Mouse (Mus musculus): ENCODE results near the gene Map3k13.
"Not testable (repeated sequence)": the region's sequence is repeated elsewhere in the genome, so short reads cannot be mapped to it uniquely, and the experiment has no call there.

The Map3k13 gene

DNA sequence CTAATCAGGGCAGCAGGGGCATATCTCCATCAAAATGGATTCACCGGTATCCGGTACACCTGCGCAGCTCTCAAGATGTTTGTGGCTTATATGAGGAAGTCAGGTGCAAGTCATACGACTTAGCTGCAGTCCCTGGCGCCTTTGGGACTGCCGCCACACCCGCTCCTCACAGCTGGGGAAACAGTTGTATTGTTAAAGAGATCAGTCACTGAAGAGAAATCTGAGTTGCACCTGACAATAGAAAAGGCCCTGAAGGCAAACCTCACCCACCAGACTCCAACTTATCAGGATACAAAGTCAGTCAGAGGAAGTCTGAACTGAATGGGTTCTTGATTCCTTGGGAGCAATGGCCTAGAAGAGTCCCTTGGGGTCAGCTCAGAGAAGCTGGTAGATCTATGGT lies 13.6 kb downstream of the Map3k13 start:
- in situ Hi-C loops (cut with MboI, MseI) = not testable (repeated sequence)

DNA sequence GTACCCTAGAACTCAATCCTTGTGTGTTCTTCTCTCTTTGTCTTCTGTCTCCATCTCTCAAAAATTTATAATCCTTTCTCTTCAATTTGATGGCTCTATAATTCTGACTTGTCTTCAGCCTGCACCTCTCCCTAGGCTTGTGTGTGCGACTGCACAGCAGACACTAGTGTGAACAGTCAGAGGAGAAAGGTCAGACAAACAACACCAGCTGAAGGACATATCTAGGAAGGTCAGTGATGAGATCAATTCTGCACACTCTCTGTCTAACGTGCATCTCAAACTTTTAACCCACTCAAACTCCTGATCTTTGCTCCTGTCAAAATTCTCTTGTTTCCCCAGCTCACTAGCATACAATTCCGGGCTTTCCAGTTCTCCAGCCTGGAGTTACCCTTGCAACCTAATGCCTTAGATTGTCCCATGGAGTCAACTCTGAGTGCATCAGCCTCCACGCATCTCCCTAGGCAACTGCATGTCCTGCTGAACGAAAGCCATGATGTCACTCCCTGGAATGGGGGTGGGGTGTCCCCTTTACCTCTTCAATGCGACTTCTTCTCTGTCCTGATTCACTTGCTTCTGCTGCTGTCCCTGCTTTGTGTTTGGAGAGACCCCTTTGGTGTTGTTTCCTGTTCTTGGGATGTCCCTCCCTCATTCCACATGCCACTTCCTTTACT lies 19.2 kb downstream of the Map3k13 start:
- in situ Hi-C loops (cut with MboI, MseI) = no loop called here

DNA sequence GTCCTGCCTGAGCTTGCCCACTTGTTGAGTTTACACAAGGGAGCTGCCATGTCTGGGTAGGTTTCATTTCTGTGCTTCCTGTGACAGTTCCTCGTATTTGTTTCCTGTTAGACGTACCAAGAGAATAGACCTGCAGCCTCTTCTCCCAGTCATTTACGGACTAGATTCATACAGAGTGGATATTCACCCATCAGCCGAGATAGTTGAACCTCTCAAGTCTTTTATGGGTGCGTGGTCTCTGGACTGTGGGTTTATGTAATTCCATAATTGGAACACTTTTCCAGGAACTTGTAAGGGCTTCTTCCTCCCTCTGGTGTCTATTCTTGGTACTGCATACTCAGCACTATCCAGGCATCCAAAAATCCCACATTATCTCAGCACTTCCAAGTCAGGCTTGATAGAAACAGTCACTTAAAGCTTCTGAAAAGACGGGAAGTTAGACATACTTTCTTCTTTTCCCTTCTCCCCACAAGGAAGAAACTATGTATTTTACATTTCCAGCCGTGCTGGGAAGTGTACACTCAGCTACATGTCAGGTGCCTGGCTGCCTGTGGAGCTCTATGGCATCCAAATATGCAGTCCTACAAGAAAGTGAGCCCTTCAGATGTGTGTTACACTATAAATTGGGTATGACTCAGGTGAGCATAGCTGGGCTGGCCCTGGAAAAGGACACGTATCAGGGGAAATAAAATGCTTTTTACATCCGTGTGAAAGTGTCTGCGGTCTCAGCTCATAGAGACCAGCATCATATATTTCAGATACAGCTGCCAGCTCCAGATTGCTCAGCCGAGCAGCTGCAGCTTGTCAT lies 20.9 kb downstream of the Map3k13 start:
- in situ Hi-C loops (cut with MboI, MseI) = no loop called here

- in situ Hi-C loops (cut with MboI, MseI) = no loop called here
Measured at GRCm38 (mm10) chr16:21815669-21816010, 21.5 kb downstream of the Map3k13 start.

- in situ Hi-C loops (cut with MboI, MseI) = no loop called here
Measured at GRCm38 (mm10) chr16:21818132-21818531, 24.0 kb downstream of the Map3k13 start.

DNA sequence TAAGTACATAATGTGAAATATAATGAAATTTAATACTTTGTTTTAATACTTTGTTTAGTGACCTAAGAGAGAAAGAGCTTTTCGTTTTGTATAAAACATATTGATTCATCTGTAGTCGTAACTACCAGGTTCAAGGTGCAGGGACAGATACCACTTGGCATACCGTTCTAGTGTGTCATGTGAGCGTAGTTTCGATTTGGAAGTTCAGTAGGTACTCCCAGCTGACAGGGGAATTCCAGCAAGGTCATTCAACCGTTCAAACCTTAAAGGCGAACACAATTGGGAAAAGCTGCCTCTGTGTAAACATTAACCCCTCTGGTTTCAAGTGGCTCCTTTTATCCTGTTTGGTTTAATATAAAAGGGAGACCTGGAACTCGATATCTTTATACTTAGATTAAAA lies 24.5 kb downstream of the Map3k13 start:
- in situ Hi-C loops (cut with MboI, MseI) = no loop called here

DNA sequence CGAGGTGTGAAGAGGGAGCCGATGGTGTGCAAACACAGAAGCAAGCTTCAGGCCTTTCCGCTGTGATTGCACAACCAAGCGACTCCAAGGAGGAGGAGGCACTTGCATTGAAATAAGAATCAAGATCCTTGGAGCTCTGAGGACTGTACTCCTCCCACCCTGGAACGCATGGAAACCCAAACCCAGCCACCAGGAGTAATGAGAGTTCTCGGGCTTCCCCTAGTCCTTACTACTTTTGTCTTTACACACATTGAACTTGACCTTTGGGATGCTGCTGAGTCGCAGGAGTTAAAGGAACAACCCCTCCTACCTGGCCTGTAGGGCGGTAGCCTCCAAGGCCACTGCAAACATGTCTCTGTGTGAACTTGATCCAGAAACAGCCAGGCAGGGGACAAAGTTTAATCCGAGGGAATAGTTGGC lies 31.5 kb downstream of the Map3k13 start:
- in situ Hi-C loops (cut with MboI, MseI) = no loop called here

- in situ Hi-C loops (cut with MboI, MseI) = no loop called here
Measured at GRCm38 (mm10) chr16:21827153-21827552, 33.0 kb downstream of the Map3k13 start.

DNA sequence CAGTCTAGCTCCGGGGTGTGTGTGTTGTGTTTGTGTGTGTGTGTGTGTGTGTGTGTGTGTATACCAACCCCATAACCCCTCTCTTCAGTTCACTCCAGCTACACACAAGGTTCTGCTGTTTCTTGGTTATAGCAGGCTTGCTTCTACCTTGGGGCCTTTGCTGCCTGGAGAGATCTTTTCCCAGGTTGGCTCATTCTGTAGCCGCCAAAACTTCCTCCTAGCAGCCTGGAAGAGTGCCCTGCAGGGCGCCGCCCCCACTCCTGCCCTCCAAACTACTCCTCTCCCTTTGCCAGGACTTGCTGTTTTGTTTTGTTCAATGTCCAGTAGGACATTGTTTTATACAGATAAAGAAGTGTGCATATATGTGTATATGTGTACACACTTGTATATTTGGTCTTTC lies 33.4 kb downstream of the Map3k13 start:
- in situ Hi-C loops (cut with MboI, MseI) = no loop called here

GRCm38 (mm10) chr16:21829711-21830110 lies 35.6 kb downstream of the Map3k13 start:
- in situ Hi-C loops (cut with MboI, MseI) = no loop called here

DNA sequence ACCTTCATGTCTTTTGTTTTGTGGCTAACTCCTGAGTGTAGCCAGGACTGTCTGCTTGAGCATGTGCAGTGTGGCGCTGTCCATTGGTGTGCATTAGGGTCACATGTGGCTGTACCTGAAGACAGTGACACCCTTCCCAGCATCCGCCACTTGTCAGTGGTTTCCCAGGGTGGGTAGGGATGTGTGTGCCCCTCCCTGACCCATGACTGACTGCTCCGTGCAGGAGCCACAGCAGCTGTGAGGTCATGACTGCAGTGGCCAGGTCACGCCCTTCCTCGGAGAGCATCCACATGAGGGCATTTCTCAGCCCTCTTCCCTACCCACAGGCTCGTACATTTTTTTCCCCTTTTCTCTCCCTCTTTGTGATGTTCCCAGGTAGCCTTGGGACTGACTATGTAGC lies 36.6 kb downstream of the Map3k13 start:
- in situ Hi-C loops (cut with MboI, MseI) = no loop called here

GRCm38 (mm10) chr16:21831764-21832163 lies 37.6 kb downstream of the Map3k13 start:
- in situ Hi-C loops (cut with MboI, MseI) = no loop called here

- in situ Hi-C loops (cut with MboI, MseI) = no loop called here
Measured at GRCm38 (mm10) chr16:21833469-21833868, 39.3 kb downstream of the Map3k13 start.

GRCm38 (mm10) chr16:21833970-21834369 lies 39.8 kb downstream of the Map3k13 start:
- in situ Hi-C loops (cut with MboI, MseI) = no loop called here

DNA sequence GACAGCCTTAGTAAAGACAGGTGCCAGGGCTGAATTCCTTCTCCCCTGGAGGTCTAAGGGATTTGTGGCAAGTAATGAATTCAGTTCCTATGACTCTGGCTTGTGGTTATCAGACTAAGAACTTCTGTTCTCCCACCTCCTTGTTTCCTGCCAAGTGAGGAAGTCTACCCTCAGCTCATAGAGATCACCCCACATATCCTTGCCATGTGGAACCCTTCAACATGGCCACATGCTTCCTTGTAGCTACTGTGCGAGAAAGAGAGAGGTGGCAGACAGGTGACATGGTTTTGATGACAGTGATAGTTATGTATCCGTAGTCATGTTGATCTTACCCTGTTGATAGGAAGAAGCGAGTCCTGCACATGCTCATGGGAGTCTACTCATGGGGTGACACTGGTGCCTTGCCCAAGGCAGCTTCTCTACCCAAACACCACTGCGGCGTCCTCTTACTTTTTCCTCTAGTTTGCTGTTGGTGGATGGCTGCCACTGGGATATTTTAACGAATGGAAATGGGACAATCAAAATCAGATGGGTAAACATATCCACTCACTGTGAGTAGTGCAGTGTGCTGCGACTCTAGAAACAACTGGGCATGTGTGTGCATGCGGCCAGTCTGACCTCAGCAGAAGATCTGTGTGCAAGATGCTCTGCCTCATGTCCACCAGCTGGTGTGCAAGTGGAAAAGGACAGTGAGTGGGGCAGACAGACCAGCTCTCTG lies 40.9 kb downstream of the Map3k13 start:
- in situ Hi-C loops (cut with MboI, MseI) = loop anchor here (5.0 kb wide), 1 partner anchor 172 kb away; the partner anchor contains the start of gene Senp2

GRCm38 (mm10) chr16:21835584-21835931 lies 41.4 kb downstream of the Map3k13 start:
- in situ Hi-C loops (cut with MboI, MseI) = loop anchor here (5.0 kb wide), 1 partner anchor 172 kb away; the partner anchor contains the start of gene Senp2

- in situ Hi-C loops (cut with MboI, MseI) = loop anchor here (5.0 kb wide), 1 partner anchor 171 kb away; the partner anchor contains the start of gene Senp2
Measured at GRCm38 (mm10) chr16:21836311-21837072, 42.3 kb downstream of the Map3k13 start.

DNA sequence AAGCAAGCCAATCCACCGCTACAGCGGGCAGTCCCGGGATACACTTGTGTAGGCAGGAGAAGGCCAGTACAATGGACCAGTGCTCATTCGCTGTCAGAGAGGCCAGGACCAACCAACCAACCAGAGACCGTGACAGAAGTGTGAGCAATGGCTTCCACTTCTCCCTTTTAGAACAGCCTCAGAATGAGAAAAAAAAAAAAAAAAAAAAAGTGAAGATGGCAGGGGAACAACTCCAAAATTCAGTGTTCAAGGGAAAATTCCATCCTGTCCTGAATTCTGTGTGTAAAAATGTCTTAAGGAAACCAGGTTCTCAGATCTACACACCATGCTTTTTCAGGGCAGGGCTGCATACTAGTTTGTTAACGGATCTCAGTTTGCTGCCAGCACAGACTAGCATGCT lies 43.5 kb downstream of the Map3k13 start:
- in situ Hi-C loops (cut with MboI, MseI) = loop anchor here (5.0 kb wide), 1 partner anchor 170 kb away; the partner anchor contains the start of gene Senp2

GRCm38 (mm10) chr16:21845800-21846671 lies 51.9 kb downstream of the Map3k13 start:
- in situ Hi-C loops (cut with MboI, MseI) = no loop called here

DNA sequence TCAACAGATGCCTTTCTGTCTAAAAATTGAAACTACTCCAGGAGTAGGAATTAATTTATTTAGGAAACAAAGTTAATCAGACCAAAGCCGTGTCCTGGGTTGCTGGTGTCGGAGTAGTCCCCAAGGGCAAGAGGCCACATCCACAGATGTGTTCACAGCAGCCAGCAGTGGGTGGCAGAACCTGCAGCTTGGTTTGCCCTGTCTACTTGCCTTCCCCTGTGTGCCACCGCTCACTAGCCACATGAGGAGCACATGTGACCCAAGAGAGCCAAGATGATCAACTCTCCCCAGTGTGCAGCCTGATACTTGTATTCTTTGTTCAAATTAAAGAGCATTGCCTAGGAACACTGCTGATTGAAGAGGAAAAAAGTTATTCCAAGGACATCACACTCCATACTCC lies 54.3 kb downstream of the Map3k13 start:
- in situ Hi-C loops (cut with MboI, MseI) = no loop called here

GRCm38 (mm10) chr16:21848847-21849246 lies 54.7 kb downstream of the Map3k13 start:
- in situ Hi-C loops (cut with MboI, MseI) = no loop called here
